Mouse (Mus musculus) spleen, postnatal 36 days (tissue): ENCODE results near the gene Spag5.

ENCODE experiments used
- DNase-seq, 2 experiments: peaks; one replicate each; pipeline ENCODE4 v3.0.0; 2022; ENCODE audit warnings: low spot score in 2 of 2, mixed read lengths in 1 of 2

Gene Spag5

DNA sequence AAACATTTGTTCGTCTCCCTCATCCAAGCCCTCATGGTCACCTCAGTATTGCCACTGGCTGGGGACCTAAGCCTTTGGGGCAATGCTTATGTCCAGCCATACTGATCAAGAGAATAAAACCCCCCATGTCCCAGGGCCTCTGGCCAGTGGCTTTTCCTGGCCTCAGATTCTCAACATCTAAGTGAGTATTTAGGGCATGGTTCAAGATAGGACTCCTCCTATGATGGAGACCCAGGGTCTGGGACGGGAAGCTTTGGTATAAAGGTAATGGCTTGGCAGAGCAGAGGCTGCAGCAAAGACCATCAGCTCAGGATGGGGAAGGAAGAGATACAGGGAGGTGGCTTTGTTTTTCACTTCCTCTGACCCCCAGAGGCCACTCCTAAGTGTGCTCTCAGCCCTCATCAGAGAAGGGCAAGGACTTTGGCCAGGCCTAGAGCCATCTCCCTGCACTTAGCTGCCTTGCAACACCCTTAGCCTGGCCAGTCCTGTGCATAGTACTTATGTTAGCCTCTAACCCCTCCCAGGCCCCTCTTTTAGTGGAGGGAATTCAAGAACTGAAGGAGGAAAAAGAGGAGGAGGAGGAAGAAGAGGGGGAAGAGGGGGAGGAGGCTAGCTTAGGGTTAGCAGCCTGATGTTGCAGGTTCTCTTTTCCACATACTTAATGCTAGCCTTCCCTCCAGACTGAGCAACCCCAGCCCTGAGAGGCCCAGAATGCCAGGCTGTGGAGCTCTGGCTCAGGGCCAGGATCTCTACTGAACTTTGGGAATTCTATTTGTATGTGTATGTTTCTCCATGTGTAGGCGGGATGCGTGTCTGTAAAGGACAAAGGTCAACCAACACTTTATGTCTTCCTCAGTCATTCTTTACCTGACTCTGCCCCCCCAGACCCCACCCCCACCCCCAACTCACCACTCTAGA lies 48.4 kb downstream of the Spag5 start:
- DNase-seq = peak; percentile 59 to 60

DNA sequence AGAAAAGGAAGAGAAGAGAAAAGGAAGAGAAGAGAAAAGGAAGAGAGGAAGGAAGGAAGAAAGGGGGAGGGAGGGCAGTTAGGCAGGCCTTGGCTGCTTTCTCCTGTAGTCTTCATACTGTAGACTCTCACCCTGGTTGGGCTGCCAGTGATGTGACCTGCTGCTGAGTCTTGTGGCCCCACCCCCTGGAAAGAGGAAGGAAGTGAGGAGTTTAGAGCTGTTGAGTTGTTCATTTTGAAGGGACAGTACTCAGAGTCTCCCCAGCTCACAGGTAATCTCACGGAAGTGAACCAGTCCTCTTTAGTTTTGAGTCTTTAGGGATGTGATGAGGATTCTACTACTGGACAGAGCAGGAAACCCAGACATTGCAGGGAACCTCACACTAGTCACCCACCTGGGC lies 51.8 kb downstream of the Spag5 start:
- peak; percentile 84 to 87 for DNase-seq

DNA sequence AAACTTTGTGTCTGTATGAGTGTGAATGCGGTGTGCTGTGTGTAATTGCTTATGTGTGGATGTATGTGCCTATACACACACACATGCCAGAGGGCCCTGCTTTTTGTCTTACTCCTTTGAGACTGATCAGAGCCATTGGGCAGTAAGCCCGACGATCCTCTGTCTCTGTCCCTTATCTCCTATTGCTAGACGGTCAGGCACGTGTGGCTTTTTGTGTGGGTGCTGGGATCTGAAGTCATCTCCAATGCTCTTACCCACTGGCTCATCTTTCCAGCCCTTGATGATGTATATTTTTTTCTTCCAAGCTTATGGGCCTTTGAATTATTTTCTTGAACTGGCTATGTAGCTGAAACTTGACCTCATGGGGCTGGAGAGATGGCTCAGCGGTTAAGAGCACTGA lies 53.6 kb downstream of the Spag5 start:
- DNase-seq = no peak

DNA sequence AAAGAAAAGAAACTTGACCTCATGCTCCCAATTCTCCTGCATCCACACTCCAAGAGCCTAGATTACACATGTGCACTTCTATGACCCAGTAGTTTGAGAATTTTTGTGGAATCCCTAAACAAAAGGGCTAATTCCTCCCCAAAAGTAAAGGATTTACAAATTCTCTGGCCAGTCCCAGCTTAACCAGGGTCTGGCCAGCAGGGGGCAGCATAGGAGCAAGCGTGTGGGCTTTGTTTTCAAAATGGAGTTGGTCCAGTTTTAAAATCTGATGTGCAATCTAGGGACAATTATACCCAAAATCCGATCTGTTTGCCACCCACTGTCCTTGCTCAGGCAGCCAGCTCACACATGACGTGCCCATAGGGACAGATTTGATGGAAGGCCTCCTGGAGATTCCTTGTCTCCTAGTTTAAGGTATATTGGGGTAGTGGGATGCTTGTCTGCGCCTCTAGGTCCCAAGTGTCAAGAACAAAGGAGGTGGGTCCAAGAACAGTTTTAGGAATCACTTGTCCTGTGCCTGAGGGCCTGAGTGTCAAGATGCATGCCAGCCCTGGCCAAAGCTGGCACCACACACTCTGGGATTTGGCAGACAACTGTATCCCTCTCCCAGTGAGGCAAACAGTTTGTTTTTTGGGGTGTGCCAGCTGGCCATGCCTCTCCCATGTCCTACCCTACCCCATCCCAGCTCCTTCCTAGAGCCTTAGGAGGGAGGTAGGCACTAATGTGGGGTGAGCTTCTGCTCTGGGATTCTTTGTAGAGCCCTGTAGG lies 54.3 kb downstream of the Spag5 start:
- DNase-seq = peak in 1 of 2 experiments; percentile 63

DNA sequence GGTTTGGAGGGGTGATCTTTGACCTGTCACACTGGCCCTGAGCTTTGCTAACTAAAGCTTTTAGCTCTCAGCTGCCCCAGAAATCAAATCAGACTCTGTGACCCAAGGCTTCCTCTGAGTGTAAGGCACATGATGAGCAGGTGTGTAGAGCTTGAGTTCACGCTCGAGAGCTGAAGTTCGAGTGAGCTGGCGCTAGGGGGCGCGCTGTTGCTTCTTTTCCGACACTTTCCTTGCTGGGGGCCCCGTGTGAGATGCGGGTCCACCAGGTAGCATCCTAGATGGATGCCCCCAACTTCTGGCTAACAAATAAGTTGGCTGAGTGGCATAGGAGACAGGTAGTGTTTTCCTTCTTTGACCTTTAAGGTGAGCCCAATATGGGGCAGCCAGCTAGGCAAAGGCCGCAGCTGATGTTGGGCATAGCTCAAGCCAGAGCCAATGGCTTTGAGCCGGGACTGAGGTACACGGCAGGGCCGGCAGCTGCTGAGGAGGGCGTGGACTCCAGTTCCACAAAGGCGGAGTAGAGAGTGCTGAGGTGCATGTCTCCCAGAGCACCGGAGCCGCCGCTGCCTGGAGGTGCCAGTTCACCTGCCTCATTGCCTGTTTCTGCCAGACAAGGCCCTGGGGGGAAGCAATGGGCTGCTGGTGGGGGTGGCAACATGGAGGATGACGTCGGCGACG lies 57.1 kb downstream of the Spag5 start:
- DNase-seq = peak in 1 of 2 experiments; percentile 40

DNA sequence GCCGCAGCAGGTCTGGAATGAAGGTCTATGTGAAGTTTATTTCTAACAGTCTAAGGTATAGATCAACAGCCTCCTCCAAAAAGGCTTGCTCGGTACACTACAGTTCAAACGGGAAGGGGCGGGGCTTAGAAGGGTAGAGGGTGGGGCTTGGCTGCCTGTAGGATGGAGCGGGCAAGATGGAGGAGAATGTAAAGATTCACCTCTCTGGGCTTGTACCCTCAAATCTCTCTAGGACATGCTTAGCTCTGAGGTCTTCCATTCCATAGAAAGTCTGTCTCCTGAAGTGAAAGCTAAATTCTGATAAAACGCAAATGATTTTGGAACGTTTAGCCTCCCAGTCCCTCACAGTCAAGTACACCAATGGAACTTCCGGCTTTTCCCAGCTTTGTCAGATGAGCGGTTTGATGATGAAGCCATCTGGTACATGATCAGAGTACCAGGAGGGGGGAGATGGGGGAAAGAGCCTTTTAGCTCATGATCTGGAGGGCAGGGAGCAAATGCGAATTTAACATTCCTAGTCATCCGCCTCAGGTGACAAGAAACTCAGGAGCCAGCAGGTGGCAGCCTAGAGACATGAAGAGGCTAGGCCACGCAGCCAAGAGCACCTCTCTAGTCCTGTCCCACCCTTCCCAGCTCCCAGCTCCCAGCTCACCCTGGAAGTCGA lies 58.9 kb downstream of the Spag5 start:
- DNase-seq = peak; percentile 73 to 79

DNA sequence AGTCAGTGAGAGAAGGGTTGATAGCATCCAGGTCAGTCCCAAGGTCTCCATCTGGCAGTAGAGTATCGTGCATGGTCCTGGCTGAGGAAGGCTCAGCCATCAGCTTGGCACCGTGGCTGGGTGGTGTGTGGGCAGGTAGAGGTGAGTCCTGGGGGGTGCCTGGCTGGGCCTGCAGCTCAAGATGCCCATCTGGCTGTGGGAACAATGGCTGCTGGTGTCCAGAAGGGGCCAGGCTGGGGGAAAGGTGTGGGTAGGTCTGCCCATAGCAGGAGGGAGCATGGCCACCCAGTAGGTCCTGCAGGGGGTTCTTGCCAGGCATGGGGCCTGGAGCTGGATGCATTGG lies 59.4 kb downstream of the Spag5 start:
- DNase-seq = no peak

DNA sequence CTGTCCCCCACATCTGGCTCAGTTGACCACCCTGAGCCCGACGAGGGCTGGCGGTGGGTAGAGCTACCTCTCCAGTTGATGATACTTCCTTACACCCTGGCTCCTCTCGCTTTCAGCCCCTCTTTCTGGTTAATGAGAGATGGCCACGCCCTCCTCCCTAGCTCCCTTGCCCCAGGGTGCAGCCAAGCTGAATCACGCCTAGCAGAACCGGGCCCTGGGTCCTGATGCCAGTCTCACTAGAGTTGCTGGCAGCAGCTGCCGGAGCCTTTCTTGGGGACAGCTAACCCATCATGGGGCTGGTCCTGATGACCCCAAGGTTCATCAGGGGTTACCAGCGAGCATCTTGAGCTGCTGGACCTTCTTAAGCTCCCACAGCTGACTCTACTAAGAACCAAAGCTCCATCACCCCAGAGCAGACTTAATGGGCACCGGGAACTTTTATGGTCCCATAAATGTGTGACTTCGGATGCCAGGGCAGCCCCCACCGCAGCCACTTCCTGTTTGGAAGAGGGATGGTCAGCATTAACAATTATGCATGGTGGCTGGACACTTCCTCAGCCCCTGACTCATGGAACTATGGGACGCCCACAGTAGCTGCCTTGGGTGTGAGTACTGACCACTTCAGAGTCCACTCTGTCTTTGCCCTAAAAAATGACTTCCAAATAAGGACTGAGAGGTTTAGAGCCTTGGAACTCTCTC lies 62.1 kb downstream of the Spag5 start:
- no peak for DNase-seq

DNA sequence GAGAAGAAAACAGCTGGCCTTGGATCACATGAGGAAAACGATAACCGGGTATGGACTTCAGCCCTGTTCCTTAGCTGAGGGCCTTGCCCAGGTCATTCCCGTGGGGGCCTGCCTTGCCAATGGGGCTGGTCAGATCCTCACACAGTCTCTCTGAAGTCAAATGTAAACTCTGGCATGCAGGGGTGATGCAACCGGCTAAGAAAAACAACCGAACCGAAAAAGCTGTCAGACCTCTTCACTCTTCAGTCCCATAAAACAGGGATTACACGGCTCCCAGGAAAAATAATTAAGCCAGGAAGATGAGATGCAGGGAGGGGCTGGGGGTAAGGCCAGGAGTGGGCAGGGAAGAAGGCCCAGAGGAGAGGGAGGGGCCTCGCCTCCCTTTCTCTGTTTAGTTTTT lies 62.8 kb downstream of the Spag5 start:
- no peak for DNase-seq

DNA sequence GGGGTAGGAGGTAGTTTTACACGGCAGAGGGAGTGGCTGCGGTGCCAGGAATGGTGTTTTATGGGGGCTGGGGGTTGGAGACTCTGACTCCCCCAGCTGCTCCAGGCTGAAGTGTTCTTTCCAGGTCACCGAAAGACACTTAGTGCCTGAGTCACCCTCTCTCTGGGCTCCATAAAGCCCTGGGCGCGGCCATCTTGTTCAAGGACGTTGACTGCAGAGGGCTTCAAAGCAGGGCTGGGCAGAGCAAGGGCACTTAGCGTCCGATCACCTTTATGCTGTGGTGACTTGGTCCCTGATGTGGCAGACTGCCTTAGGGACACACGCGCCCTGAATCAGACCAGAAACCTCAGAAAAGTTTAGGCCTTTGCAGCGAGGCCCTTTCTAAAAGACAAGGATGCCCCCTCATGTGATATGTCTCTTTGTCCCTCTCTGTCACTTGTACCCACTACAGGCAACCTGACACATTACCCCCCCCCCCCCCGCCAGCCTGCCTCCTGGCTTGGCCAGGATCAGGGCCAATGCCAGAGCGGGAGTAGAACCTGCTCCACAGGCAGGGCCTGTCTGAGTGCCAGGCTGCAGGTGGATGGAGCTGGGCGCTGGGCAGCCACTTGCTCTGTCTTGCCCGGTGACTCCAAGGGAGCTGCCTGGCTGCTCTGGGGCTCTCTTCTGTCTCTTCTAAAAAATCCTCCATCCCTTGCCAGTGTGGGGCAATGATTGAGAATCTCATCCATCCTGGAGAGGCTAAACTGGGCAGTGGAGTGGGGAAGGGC lies 66.3 kb downstream of the Spag5 start:
- no peak for DNase-seq

DNA sequence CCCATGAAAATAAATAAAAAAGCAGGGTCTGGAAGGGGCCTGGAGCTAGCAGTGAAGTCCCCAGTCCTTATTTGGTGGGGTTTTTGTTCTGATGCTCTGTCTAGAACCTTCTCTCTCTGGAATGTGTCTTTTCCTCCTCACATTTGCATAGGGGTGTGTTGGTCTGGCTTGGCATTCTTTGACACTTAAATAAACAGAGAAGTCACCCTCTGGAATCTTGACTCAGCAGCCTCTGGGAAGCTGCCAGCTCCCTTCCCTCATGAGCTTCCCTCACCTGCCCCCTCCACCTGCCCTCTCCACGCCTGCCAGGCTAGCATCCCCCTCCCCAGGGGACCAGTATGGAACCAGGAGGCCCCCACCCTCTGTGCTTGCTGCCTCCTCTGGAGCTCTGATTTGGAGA lies 69.1 kb downstream of the Spag5 start:
- DNase-seq = no peak

DNA sequence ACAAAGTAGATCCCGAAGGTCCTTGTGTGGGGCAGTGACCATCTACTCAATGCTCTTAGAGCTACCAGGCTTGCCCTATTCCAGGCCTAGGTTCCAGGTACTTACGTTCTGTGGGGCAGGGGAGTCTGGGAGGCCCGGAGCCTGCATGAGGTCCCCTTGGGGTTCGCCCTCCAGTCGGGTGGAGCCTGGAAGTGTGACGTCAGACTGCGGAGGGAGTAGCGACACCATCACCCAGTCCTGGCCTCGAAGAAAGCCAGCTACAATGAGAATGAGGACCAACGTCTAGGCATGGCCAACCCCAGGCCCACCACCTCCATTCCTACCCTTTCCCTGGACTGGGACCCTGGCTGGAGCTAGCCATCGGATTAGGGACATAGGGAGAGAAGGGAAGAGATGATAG lies 70.4 kb downstream of the Spag5 start:
- DNase-seq = no peak
